Mouse (Mus musculus) heart, adult 2 months (tissue): ENCODE data around the gene Lmbrd2.

ENCODE experiments used
- CTCF ChIP-seq: fragments of 200-600 bp; IDR thresholded peaks from 2 replicates; pipeline ENCODE4 v1.8.1; 2022; ENCODE audit warnings: antibody characterized with exemption, mild to moderate bottlenecking, moderate library complexity
- EP300 ChIP-seq: fragments of 200-500 bp; IDR thresholded peaks from 2 replicates; pipeline ENCODE4 v1.6.1; 2011; ENCODE audit warnings: low read depth, low read length, control low read depth; ENCODE audit not compliant: insufficient read depth
- POLR2A ChIP-seq: fragments of 200-500 bp; IDR thresholded peaks from 2 replicates; pipeline ENCODE4 v1.6.1; 2011; ENCODE audit warnings: mild to moderate bottlenecking, low read depth, low read length, control low read depth; ENCODE audit not compliant: insufficient read depth

- no peak for TF ChIP-seq CTCF
- TF ChIP-seq EP300, result no peak
- no peak for TF ChIP-seq POLR2A
Measured at GRCm38 (mm10) chr15:9122989-9123388, 17.4 kb upstream of the Lmbrd2 start.
